Mouse (Mus musculus): ENCODE data around the gene Abhd13.

Gene Abhd13

DNA sequence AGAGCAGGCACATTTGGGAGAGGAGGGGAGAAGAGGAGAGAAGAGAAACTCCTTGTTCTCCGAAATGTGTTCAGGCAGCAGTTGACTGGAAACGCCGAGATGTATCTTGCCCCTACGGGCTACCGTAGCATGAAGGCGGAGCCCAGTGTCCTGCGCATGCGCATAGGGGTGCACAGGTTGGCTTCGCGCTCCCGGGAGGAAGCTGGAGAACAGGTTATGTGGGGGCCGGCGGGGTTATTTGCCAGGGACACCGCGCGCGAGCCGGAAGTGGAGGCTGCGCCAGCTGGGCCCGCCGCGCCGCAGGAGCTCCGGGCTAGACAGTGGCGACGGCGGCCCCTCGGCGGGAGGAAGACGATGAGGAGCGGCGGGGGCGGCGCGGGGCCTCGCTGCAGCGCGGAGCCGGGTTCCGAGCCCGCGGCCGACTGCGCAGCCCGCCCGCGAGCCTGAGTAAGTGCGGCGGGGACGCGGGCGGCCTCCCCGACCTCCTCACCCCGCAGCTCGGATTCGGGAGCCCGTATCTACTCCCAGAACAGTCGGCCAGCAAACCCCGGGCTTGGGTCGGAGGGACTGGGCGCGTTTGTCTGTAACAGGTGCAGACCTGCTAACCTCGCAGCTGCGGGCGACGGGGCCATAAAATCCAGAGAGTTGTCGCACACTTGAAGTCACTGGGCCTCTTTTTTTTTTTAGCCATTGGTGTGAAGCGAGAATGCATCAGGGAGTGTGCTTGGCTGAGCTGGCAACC lies at the start of gene Abhd13, which contains the start of gene Lig4:
Gene Abhd13, plus strand, starts transcription at position 135 of the 742 bp plus-strand sequence.
Gene Lig4, minus strand, starts transcription at position 114 of the 742 bp plus-strand sequence.
- DNase-seq (ENCODE audit: low spot score) = peak; percentile 99

DNA sequence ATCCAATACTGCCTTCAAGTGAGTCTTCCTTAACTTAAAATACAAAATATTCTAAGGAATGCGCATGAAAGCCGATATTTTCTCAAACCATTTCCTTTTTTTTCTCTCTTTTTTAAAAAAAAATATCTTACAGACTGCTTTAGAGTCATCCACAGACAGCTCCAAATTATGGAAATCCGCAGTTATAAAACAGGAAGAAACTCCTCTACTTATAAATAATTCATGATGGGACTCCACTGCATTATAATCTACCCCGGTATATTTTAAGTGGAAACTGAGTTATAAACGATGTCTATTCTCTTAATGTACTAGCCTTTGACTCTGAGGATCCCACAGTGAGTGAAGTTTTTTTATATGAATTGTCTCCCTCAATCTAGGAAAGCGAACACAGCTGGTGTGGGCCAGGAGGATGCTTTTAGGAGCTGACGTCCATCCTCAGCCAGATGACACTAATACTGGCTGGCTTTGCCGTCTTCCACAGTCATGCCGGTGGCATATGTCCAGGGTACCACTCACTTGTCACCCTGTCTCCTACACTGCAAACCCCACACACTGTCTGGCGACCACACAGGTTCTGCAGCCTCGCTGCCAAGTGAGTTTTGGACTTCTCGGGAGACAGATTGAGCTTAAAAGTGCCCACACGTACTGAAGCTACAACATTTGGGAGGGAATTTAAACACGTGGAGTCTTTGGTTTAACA lies 47.6 kb upstream of the Abhd13 start:
- DNase-seq (ENCODE audit: low spot score) = no peak

DNA sequence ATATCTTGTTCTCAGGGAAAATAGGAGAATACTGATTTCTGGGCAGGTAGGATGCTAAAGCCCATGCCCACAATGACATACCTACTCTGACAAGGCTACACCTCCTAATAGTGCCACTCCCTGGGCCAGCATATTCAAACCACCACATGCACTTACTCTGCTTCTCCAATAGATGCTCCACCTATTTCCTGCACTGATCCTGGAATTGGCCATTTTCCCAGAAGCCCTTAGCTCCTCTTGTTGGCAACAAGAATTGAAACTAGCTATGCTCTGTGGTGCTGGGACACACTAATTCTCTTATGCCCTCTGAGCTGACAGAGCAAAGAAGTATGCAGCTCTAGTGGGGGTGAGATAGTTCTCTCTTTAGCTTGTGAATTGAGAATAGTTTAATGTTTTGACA lies 44.8 kb upstream of the Abhd13 start:
- DNase-seq (ENCODE audit: low spot score) = no peak

DNA sequence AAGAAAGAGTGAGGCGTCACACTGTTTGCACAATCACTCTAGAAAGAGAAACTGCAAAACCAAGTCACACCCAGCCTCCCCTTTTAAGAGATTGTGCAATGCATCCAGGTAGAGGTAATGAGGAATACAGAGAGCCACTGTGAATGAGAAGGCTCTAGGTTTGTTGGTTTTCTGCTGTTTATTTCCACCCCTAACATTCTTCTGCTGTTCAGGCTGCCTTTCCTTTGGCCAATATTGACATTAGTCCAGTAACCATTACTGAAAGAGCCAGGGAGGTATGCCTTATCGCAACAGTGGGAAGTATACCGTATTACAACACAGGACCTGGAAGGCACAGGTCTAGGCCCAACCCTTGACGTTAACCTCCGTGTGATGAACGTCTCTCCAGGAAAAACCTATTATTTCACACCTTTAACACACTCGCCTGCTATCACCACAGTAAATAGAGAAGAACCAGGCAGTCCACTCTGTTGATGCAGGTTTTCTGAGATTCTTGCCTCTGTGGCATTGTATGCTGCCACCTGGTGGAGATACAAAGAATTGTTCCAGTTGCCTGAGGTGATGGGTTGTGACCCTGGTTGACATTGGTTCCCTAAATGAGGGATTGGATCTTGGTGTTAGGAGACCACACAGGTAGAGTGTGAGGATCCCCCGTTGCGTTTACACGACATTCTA lies 42.5 kb upstream of the Abhd13 start:
- peak; percentile 17 for DNase-seq (ENCODE audit: low spot score)

DNA sequence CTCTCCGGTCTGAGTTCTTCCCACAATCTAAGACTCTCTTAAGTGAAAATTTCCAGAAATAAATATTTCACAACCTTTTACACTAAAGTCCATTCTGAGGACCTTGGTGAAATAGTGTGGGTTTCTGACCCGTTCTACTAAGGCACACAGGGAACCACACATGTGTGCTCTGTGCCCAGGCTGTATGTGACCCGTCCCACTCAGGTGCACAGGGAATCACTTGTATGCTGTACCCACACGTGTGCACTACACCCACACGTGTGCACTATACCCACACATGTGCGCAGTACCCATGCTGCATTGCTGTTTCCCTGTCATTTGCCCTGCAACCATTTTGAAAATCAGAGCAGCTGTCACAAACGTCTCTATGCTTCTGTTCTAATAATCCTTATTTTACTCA lies 41.9 kb upstream of the Abhd13 start:
- no peak for DNase-seq (ENCODE audit: low spot score)

DNA sequence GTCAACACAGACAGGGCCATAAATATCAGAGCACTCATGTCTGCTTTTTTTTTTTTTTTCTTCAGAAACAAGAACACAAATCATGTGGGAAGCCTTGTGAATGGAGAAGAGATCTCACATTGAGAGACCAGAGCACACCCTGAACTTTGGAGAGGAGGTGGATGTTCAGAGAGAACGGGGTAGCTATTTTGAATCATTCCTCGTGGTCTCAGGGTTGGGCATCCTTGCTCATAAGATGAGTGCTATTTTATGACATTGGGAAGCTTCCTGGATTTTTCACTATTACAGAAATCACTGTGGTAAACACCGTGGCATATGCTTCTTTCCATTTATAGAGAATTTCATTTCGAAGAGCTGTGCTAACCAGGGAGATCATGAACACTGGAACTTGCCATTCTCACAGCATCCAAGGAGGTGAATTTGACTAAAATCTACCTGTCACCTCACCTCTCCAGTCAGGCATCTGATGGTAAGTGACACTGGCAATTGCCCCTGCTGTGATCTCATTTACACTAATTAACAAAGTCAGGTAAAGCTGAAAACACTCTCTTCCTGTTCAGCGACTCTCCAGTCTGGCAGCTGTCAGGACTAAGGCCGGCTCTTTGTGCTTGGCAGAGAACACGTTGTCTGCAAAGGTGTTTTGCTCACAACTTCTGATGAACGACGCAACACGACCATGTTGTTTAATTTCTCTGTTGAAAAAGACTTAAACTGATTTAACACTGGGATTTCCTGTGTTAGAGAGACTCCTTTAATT lies 28.2 kb upstream of the Abhd13 start:
- no peak for DNase-seq (ENCODE audit: low spot score)

DNA sequence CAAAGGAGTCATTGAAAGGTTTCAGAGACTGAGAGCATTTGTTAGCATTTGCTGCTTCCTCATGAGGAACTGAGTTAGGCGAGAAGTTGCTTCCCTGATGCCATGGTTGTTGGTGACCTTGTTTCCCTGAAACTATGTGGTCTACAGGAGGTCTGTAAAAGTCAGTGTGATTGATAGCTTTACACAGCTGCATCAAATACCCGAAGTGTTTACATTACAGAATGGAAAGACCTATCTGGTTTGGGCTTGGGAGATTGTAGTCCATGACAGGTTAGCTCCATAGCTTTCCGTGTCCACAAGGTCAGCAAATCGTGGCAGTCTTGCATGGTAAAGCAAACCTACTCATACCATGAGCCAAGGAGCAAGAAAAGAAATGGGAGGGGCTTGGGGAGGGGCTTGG lies 19.2 kb upstream of the Abhd13 start:
- no peak for DNase-seq (ENCODE audit: low spot score)

DNA sequence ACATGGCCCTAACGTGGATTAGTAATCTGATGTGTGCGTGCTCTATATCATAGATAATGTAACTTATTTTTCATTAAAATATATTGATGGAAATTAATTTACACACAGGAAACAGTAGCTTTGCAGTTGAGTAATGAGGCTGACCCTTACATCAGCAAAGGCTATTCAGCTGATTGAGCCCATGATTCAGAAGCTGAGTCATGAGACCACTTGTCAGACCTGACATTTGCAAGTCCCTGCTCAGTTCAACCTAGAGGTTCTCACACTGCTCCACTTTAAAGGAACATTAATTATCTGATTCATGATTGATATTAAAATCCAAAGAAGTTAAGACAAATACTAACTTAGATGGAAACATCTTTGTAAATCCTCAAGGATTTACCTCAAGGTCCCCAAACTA lies 17.6 kb upstream of the Abhd13 start:
- no peak for DNase-seq (ENCODE audit: low spot score)

DNA sequence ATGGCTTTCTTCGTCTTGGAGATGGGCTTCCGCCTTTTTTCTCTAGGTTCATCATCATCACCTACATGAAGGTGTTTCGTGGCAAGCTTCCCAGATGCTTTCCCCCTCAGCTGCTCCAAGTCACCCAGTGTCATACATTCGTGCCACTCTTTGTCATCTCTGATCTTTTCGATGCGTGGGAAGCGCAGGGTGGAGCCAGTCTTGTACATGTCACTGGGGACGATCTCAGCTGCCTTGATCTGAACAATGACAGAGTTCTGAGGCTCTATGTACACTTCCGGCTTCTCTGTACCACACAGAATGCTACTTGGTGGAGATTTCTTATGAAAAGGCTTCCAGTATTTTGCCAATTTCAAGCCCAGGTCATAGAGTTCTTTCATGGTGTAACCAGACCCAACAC lies 5.6 kb upstream of the Abhd13 start:
- DNase-seq (ENCODE audit: low spot score) = no peak

DNA sequence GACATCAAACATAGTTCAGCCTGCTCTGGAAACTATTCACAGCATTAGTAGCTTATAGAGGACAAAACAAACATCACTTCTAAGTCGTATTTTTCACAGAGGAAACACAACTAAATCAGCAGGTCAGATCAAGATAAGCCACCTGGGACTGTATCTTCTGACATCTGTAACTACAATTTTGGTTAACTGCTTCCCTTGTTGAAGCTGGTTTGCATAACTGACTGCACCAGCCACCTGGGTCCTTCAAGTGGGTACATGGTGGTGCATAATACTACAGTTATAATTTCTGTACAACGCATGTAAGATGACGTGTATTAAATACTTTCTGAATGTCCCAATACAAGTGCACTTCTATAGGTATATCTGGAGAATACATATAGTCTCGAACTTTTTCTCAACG lies 2.2 kb upstream of the Abhd13 start:
- DNase-seq (ENCODE audit: low spot score) = no peak

DNA sequence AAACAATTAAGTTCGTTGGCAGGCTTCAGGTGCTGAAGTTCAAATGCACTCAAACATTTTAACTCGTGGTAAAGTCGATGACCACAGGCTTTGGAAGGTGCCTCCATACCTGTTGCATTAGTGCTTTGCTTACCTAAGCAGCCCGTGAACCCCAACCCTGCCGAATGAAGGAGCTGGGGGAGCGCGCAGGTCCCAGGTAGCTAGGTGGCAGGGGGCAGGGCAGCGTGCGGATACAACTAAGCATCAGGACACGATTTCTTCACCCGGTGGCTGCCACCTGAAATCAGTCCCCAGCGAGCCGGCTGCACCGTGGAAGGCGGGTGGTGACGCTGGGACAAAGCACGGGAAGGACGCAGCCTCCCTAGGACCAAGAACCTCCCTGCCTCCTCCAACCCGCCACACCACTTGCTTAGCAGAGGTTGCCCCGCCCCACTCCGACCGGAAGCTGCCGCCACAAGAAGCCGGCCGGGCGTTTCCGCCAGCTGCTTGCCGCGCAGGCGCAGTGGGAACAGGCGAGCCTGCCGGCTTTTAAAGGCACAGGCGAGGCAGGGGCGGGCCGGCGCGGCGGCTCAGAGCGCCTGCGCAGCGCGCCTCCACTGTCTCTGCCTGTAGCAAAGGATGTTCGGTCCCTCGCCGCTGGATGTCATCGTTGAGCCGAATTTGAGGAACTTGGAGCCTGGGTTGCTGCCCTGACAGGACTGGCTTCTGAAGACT lies 1.5 kb upstream of the Abhd13 start:
- peak; percentile 99 for DNase-seq (ENCODE audit: low spot score)

DNA sequence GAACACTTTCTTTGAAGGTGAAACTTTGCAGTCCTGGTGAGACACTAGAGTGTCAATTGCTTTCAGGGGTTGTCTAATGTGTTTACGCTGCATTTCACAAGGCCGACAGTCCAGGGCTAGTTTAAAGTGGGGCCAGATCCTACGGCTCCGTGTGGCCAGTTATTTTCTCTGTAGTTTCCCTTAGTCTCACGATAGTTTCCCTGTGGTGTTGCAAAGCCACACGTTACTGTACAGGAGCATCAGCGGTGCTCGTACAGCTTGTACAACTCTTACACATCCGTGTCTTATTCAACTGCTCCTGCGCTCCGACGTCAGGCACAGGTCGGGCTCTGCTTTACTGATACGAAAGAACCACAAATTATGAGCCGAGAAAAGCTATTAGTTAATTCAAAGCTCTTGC lies 491 bp upstream of the Abhd13 start:
- no peak for DNase-seq (ENCODE audit: low spot score)

DNA sequence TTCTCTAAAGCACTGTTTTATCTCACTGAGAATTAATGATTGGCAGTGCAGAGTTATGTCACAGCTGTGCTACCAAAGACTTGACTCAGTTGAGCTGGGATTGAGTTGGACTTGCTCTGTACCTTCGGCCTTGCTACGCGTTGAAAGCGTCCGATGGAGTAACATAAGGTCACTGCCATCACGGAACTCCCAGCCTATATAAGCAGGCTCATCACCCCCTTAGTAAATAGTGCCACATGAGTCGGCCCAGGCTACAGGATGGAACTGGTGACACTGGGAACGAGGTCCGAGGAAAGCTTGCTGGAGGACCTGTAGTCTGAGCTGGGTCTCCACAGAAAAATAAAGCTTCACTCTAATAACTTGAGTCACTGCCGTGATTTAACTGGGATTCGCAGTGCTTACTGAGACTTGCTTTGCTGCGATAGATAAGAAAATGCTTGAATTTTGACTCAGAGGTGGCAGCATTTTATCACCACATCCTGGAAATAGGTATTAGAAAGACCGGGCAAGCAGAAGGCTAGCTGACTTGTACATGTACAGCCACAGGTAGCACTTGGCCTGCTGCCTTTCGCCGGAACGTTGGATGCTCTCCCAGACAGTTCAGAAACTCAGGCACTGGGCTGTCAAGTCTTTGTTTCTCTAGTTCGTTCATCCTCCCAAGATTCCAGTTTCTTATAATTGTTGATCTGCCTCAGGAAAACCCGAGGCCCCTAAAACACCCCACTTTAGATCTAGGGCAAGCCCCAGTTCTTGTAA lies 1.1 kb downstream of the Abhd13 start:
- peak; percentile 9 for DNase-seq (ENCODE audit: low spot score)

DNA sequence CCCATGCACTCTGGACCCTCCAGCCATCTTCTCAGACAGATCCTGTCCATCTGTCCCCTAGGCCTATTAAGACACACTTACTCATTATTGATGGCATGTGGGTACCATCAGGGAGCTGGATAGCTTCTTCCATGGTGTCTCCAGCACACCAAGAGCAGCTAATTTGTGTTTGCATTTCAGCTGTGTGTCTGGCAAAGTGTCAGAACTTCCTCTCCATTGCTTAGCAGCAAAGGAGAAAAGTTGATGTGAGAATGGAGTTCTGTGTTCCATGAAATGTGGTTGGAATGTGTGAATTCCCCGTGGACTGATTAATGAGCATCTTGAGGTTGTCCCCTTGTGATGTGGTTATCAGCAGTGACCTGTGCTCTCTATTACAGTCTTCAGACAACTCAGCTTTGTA lies 2.2 kb downstream of the Abhd13 start:
- no peak for DNase-seq (ENCODE audit: low spot score)

DNA sequence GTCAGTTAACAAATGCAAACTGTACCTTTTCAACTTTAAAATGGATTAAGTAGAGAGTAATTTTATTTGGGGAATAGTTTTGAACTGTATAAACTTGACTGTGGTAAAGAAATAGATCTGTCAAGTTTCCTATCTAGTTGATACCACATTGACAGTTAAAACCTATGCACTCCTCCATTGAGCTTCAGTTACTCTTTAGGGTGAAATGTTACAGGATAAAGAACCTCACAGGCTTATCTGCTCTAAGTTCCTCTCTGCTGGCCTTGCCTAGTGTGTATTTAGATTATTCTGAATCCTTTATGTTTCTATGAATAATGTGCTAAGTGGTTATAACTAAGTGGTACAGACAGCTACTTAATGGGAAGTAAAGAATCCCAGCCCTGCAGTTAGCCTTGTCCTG lies 2.7 kb downstream of the Abhd13 start:
- DNase-seq (ENCODE audit: low spot score) = no peak

DNA sequence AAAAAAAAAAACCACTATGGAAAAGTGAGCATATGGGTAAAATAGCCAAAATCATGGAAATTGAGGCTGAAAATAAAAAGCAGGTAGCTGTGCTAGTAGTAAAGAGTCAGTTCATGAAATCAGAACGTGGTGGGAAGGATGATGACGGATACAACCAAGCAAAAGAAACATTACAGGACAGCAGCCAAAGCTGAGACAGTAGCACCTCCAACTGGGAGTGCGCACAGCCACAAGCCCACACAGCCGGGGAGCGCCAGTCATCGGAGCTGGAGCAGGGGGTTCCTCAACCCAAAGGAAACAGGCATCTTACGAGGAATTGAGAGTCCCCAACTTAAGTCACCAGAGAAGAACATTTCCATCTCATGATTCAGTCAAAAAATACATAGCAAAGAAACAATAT lies 26.6 kb downstream of the Abhd13 start:
- no peak for DNase-seq (ENCODE audit: low spot score)

DNA sequence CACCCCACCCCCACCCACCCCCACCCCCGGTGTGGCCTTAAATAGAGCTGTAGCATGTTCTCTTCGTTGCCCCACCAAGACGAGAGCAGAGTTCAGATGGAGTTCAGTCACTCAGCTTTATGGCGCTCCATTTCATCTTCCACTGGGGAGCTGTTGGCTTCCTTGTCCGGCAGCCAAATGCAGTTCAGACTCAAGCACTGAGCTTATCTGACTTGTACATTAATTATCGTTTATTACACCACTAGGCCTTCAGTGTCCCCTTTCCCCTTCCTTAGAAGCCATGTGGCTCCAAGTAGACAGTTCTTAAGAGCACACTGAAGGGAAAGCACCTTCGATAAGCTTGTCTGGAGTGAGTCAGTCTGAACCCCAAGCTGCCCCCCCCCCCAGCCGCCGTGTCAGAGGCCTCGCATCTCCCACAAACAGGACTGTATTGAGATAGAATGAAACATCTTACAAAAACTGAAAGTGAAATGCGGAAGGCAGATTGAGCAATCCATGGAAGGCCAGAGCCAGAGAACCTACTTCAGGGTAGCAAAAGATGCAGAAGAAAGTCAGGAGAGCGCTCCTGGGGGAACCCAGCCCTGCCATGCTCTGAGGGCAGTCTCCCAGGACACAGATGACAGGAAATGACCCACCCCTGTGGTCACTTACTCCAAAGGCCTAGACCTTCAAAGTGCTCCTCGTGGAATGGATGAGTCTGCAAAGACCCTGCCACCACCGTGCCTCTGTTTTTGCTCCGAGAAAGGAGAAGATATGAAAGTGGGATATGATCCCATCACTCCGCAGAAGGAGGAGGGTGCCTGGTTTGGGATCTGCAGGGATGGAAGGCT lies 28.9 kb downstream of the Abhd13 start, which contains the start of gene Tnfsf13b:
Gene Tnfsf13b, plus strand, starts transcription at position 312 of the 830 bp plus-strand sequence.
- peak; percentile 8 for DNase-seq (ENCODE audit: low spot score)

DNA sequence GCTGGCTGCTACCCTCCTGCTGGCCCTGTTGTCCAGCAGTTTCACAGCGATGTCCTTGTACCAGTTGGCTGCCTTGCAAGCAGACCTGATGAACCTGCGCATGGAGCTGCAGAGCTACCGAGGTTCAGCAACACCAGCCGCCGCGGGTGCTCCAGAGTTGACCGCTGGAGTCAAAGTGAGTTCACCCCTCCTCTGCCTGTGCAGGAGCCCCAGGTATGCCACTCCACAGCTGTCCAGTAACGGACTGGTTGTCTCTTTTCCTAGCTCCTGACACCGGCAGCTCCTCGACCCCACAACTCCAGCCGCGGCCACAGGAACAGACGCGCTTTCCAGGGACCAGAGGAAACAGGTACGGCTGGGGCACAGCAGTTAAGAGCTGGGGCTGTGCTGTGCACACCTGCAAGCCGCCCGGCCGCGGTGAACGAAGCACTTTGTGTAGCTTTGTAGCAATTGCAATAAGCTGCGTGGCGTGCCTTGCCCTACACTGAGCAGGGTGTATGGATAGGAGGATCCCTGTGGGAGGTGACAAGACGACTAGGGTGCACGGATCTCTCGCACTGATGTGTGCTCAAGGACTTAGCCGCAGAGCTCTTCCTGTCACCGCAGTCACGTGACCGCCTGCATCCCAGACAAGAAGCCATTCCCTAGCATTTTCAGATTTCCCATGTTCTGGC lies 29.6 kb downstream of the Abhd13 start:
- DNase-seq (ENCODE audit: low spot score) = peak; percentile 8

DNA sequence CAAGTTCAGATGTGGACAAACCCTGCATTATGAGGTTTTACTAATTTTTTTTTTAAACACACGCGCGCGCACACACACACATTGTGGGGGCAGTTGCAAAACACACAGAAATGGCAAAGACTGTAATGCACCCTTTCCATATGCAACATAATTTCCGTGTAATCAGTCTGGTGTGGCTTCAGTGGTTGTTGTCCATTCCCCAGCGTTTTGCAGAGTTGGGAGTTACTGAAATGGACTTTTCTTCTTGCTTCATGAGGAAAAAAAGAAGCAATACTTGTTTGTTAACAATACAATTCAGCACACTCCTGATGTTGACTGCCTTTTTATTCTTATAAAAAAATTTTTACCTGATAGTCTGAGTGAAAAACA lies 30.1 kb downstream of the Abhd13 start:
- DNase-seq (ENCODE audit: low spot score) = no peak
